Mouse (Mus musculus): ENCODE results near the gene Nelfa. TPM values are rescaled to one million over a fixed set of nuclear protein-coding genes. Genes with fewer than 3 reads are reported as not detected.
"Not testable (repeated sequence)": the region's sequence is repeated elsewhere in the genome, so short reads cannot be mapped to it uniquely, and the experiment has no call there.

Nelfa gene
- polyA plus RNA-seq, 1 experiment from 2014 or later, result 41.4 TPM

DNA sequence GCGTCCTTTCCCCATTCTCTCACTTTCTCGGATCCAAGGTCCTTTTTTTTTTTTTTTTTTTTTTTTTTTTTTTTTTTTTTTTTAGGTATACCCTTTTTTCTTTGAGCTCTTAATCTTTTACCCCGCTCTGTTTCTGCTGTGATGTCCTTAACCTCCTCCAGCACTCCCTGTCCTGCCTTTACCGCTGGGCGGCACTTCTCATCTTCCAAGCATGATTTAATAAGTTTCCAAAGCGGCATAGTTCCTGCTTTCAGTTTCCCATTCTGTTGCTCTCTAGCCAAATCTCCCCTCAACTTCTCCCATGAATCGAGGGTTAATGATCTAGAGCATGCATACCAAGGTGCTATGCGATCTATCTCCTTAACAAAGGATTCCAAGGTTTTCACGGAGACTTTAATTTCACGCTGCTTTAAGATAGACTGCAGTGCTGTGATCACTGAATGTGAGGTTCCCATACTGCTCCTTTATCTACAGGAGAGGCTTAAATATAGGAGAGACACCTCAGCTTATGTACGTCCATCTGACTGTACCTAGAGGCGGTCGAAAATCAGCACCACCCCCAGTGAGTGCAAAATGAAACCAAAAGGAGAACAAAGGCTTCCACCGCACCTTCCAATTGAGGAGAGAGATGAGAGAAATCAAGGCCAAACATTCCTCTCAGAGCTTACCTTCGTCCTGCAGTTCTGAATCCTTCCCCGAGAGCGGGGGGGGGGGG lies 17.4 kb upstream of the Nelfa start:
- H3K9ac ChIP-seq (replicated peaks; ENCODE audit: low read length), result no peak overlapping the region
- no peak overlapping the region for H3K27ac ChIP-seq (replicated peaks; ENCODE audit: low read depth, low read length)
- no peaks in the 10 kb centered on the region for H3K36me3 ChIP-seq (ENCODE audit: control insufficient read depth, insufficient read depth, low read length)
- WGBS, result 83% methylated on average over 17 of the region's 17 CpGs
- peak overlapping the region; percentile 15 for H3K4me3 ChIP-seq (replicated peaks; ENCODE audit: low read depth, low read length)
- ATAC-seq (ENCODE audit: low FRiP score, low TSS enrichment), result no peak
- no peaks in the 10 kb centered on the region; the same call in 1 of the 2 replicates for H3K9me3 ChIP-seq (ENCODE audit: control insufficient read depth, low read length)
- DNase-seq, result peak; percentile 6
- H3K4me1 ChIP-seq (ENCODE audit: control insufficient read depth, insufficient read depth, low read length), result no peaks in the 10 kb centered on the region
- H3K4me2 ChIP-seq (ENCODE audit: low read length), result peak overlapping the region; percentile 27; the same call in 1 of the 2 replicates
- no peaks in the 10 kb centered on the region for H3K27me3 ChIP-seq (ENCODE audit: control insufficient read depth, insufficient read depth, low read length)

- no peak overlapping the region for H3K27ac ChIP-seq (replicated peaks; ENCODE audit: low read depth, low read length)
- no peak overlapping the region for H3K4me3 ChIP-seq (replicated peaks; ENCODE audit: low read depth, low read length)
- no peaks in the 10 kb centered on the region for H3K36me3 ChIP-seq (ENCODE audit: control insufficient read depth, insufficient read depth, low read length)
- H3K9ac ChIP-seq (replicated peaks; ENCODE audit: low read length), result no peak overlapping the region
- no peaks in the 10 kb centered on the region for H3K27me3 ChIP-seq (ENCODE audit: control insufficient read depth, insufficient read depth, low read length)
- H3K9me3 ChIP-seq (ENCODE audit: control insufficient read depth, low read length), result peaks cover 7% of the 10 kb centered on the region
- DNase-seq (peak; percentile 69), ATAC-seq (ENCODE audit: low FRiP score, low TSS enrichment) (no peak)
- WGBS, result 44% methylated on average over 4 of the region's 4 CpGs
- H3K4me2 ChIP-seq (ENCODE audit: low read length), result no peak overlapping the region
- H3K4me1 ChIP-seq (ENCODE audit: control insufficient read depth, insufficient read depth, low read length), result no peaks in the 10 kb centered on the region
These were observed 12.1 kb upstream of the Nelfa start for GRCm38 (mm10) chr5:33948314-33948713.

GRCm38 (mm10) chr5:33947035-33947434 lies 10.8 kb upstream of the Nelfa start:
- H3K4me3 ChIP-seq (replicated peaks; ENCODE audit: low read depth, low read length); H3K36me3 ChIP-seq (ENCODE audit: control insufficient read depth, insufficient read depth, low read length); H3K4me2 ChIP-seq (ENCODE audit: low read length); H3K9ac ChIP-seq (replicated peaks; ENCODE audit: low read length); H3K4me1 ChIP-seq (ENCODE audit: control insufficient read depth, insufficient read depth, low read length); H3K27ac ChIP-seq (replicated peaks; ENCODE audit: low read depth, low read length); ATAC-seq (ENCODE audit: low FRiP score, low TSS enrichment); H3K27me3 ChIP-seq (ENCODE audit: control insufficient read depth, insufficient read depth, low read length); DNase-seq: not testable (repeated sequence)
- H3K9me3 ChIP-seq (ENCODE audit: control insufficient read depth, low read length), result peaks cover 12% of the 10 kb centered on the region
- WGBS, result 88% methylated on average over 16 of the region's 16 CpGs

GRCm38 (mm10) chr5:33938448-33938847 lies 2.2 kb upstream of the Nelfa start:
- peaks cover 11% of the 10 kb centered on the region for H3K9me3 ChIP-seq (ENCODE audit: control insufficient read depth, low read length)
- ATAC-seq (ENCODE audit: low FRiP score, low TSS enrichment), result no peak
- H3K9ac ChIP-seq (replicated peaks; ENCODE audit: low read length), result no peak overlapping the region
- no peaks in the 10 kb centered on the region for H3K36me3 ChIP-seq (ENCODE audit: control insufficient read depth, insufficient read depth, low read length)
- no peak overlapping the region for H3K27ac ChIP-seq (replicated peaks; ENCODE audit: low read depth, low read length)
- no peak overlapping the region for H3K4me3 ChIP-seq (replicated peaks; ENCODE audit: low read depth, low read length)
- H3K27me3 ChIP-seq (ENCODE audit: control insufficient read depth, insufficient read depth, low read length), result no peaks in the 10 kb centered on the region
- 97% methylated on average over 3 of the region's 3 CpGs for WGBS
- no peak overlapping the region for H3K4me2 ChIP-seq (ENCODE audit: low read length)
- H3K4me1 ChIP-seq (ENCODE audit: control insufficient read depth, insufficient read depth, low read length), result peaks cover 19% of the 10 kb centered on the region
- DNase-seq, result no peak

GRCm38 (mm10) chr5:33937230-33937629 lies 1.0 kb upstream of the Nelfa start:
- Histone ChIP-seq H3K9ac (replicated peaks; ENCODE audit: low read length) (no peak overlapping the region; the same call in 1 of the 2 replicates), H3K36me3 (ENCODE audit: control insufficient read depth, insufficient read depth, low read length) (0 out of 2 replicates have a peak, but pooled peaks cover 2% of the 10 kb centered on the region), H3K4me2 (ENCODE audit: low read length) (peak overlapping the region; percentile 55), H3K27me3 (ENCODE audit: control insufficient read depth, insufficient read depth, low read length) (no peaks in the 10 kb centered on the region), H3K27ac (replicated peaks; ENCODE audit: low read depth, low read length) (no peak overlapping the region), H3K9me3 (ENCODE audit: control insufficient read depth, low read length) (peaks cover 8% of the 10 kb centered on the region), H3K4me1 (ENCODE audit: control insufficient read depth, insufficient read depth, low read length) (peaks cover 24% of the 10 kb centered on the region), H3K4me3 (replicated peaks; ENCODE audit: low read depth, low read length) (peak overlapping the region; percentile 84; the same call in 1 of the 2 replicates)
- DNase-seq, result no peak
- ATAC-seq (ENCODE audit: low FRiP score, low TSS enrichment), result no peak
- 95% methylated on average over 2 of the region's 2 CpGs for WGBS

- ATAC-seq (ENCODE audit: low FRiP score, low TSS enrichment), result peak; percentile 79
These were observed 507 bp downstream of the Nelfa start for GRCm38 (mm10) chr5:33935700-33936111.

DNA sequence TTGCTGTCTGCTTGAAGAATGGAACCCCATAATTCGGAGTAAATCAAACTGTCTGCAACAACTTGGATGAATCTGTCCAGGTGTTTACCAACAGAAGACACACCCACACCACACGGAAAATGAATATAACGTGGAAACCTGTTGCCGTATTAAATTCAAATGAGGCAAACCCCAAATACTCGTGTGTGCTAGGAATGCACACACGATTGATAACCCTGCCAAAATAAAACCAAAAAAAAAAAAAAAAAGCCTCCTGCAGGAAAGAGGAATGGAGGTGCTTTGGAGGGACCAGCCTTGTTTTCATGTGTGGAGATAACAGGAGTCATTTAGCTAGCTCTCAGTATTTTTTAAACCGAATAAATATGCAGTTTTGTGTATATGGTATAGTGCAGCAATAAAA lies 1.3 kb downstream of the Nelfa start:
- Histone ChIP-seq H3K9me3 (ENCODE audit: control insufficient read depth, low read length) (no peaks in the 10 kb centered on the region), H3K9ac (replicated peaks; ENCODE audit: low read length) (peak overlapping the region; percentile 70; the same call in 1 of the 2 replicates), H3K4me2 (ENCODE audit: low read length) (peak overlapping the region; percentile 62), H3K36me3 (ENCODE audit: control insufficient read depth, insufficient read depth, low read length) (peaks cover 7% of the 10 kb centered on the region; the same call in 1 of the 2 replicates), H3K4me1 (ENCODE audit: control insufficient read depth, insufficient read depth, low read length) (peaks cover 24% of the 10 kb centered on the region), H3K4me3 (replicated peaks; ENCODE audit: low read depth, low read length) (peak overlapping the region; percentile 84), H3K27me3 (ENCODE audit: control insufficient read depth, insufficient read depth, low read length) (no peaks in the 10 kb centered on the region), H3K27ac (replicated peaks; ENCODE audit: low read depth, low read length) (no peak overlapping the region)
- ATAC-seq (ENCODE audit: low FRiP score, low TSS enrichment), result no peak
- WGBS, result 84% methylated on average over 7 of the region's 7 CpGs
- DNase-seq, result no peak

More at GRCm38 (mm10) chr5:33935700-33936111, 507 bp downstream of the Nelfa start:
- Histone ChIP-seq H3K9me3 (ENCODE audit: control insufficient read depth, low read length) (no peaks in the 10 kb centered on the region), H3K4me3 (replicated peaks; ENCODE audit: low read depth, low read length) (peak overlapping the region; percentile 84), H3K36me3 (ENCODE audit: control insufficient read depth, insufficient read depth, low read length) (0 out of 2 replicates have a peak, but pooled peaks cover 4% of the 10 kb centered on the region), H3K27me3 (ENCODE audit: control insufficient read depth, insufficient read depth, low read length) (no peaks in the 10 kb centered on the region), H3K4me2 (ENCODE audit: low read length) (peak overlapping the region; percentile 62), H3K27ac (replicated peaks; ENCODE audit: low read depth, low read length) (peak overlapping the region; percentile 95), H3K9ac (replicated peaks; ENCODE audit: low read length) (peak overlapping the region; percentile 70), H3K4me1 (ENCODE audit: control insufficient read depth, insufficient read depth, low read length) (peaks cover 24% of the 10 kb centered on the region)
- no peak for DNase-seq
- under 1% methylated on average over 39 of the region's 39 CpGs for WGBS

GRCm38 (mm10) chr5:33934081-33934480 lies 2.1 kb downstream of the Nelfa start:
- Histone ChIP-seq H3K36me3 (ENCODE audit: control insufficient read depth, insufficient read depth, low read length) (peaks cover 13% of the 10 kb centered on the region; the same call in 1 of the 2 replicates), H3K9ac (replicated peaks; ENCODE audit: low read length) (no peak overlapping the region), H3K4me1 (ENCODE audit: control insufficient read depth, insufficient read depth, low read length) (peaks cover 24% of the 10 kb centered on the region), H3K27me3 (ENCODE audit: control insufficient read depth, insufficient read depth, low read length) (no peaks in the 10 kb centered on the region), H3K9me3 (ENCODE audit: control insufficient read depth, low read length) (no peaks in the 10 kb centered on the region; the same call in 1 of the 2 replicates), H3K4me2 (ENCODE audit: low read length) (peak overlapping the region; percentile 62), H3K4me3 (replicated peaks; ENCODE audit: low read depth, low read length) (no peak overlapping the region), H3K27ac (replicated peaks; ENCODE audit: low read depth, low read length) (no peak overlapping the region)
- DNase-seq (no peak), ATAC-seq (ENCODE audit: low FRiP score, low TSS enrichment) (no peak)
- 81% methylated on average over 2 of the region's 2 CpGs for WGBS

GRCm38 (mm10) chr5:33932413-33932812 lies 3.8 kb downstream of the Nelfa start:
- H3K4me2 ChIP-seq (ENCODE audit: low read length), result no peak overlapping the region
- no peaks in the 10 kb centered on the region for H3K27me3 ChIP-seq (ENCODE audit: control insufficient read depth, insufficient read depth, low read length)
- no peaks in the 10 kb centered on the region; the same call in 1 of the 2 replicates for H3K9me3 ChIP-seq (ENCODE audit: control insufficient read depth, low read length)
- 81% methylated on average over 2 of the region's 2 CpGs for WGBS
- H3K9ac ChIP-seq (replicated peaks; ENCODE audit: low read length), result no peak overlapping the region
- no peak overlapping the region for H3K27ac ChIP-seq (replicated peaks; ENCODE audit: low read depth, low read length)
- ATAC-seq (ENCODE audit: low FRiP score, low TSS enrichment) (no peak), DNase-seq (no peak)
- no peak overlapping the region for H3K4me3 ChIP-seq (replicated peaks; ENCODE audit: low read depth, low read length)
- peaks cover 24% of the 10 kb centered on the region for H3K4me1 ChIP-seq (ENCODE audit: control insufficient read depth, insufficient read depth, low read length)
- peaks cover 16% of the 10 kb centered on the region; the same call in 1 of the 2 replicates for H3K36me3 ChIP-seq (ENCODE audit: control insufficient read depth, insufficient read depth, low read length)
